Mouse (Mus musculus): ENCODE measurements at regions not wholly inside any gene's neighbourhood (a gene's known extent, or its start where the extent isn't known, plus 50 kb on each side); places are given as distances from the start of the nearest gene placed in this dataset.
"Not testable (repeated sequence)": the region's sequence is repeated elsewhere in the genome, so short reads cannot be mapped to it uniquely, and the experiment has no call there.

- no peak for DNase-seq (ENCODE audit: low spot score)
Observed at GRCm38 (mm10) chr2:128265014-128265990, 139.5 kb downstream of the Bcl2l11 start.

- DNase-seq (ENCODE audit: low spot score): peak; percentile 36
Observed at GRCm38 (mm10) chr2:128270377-128271129, 144.7 kb downstream of the Bcl2l11 start.

GRCm38 (mm10) chr2:128272789-128273188, 147.0 kb downstream of the Bcl2l11 start:
- DNase-seq (ENCODE audit: low spot score): no peak

GRCm38 (mm10) chr2:128273292-128273691, 147.5 kb downstream of the Bcl2l11 start:
- no peak for DNase-seq (ENCODE audit: low spot score)

- no peak for DNase-seq (ENCODE audit: low spot score)
Observed at GRCm38 (mm10) chr2:128276337-128276736, 150.5 kb downstream of the Bcl2l11 start.

GRCm38 (mm10) chr2:128277387-128278123, 151.7 kb downstream of the Bcl2l11 start:
- DNase-seq (ENCODE audit: low spot score): no peak

- DNase-seq (ENCODE audit: low spot score): no peak
Observed at GRCm38 (mm10) chr2:128278124-128278432, 152.2 kb downstream of the Bcl2l11 start.

GRCm38 (mm10) chr2:128278608-128279081, 152.8 kb downstream of the Bcl2l11 start:
- DNase-seq (ENCODE audit: low spot score): no peak

- no peak for DNase-seq (ENCODE audit: low spot score)
Observed at GRCm38 (mm10) chr2:128279127-128279710, 153.4 kb downstream of the Bcl2l11 start.

GRCm38 (mm10) chr2:128282591-128282990, 156.8 kb downstream of the Bcl2l11 start:
- no peak for DNase-seq (ENCODE audit: low spot score)

- no peak for DNase-seq (ENCODE audit: low spot score)
Observed at GRCm38 (mm10) chr2:128284822-128285421, 159.1 kb downstream of the Bcl2l11 start.

- no peak for DNase-seq (ENCODE audit: low spot score)
Observed at GRCm38 (mm10) chr2:128285457-128285856, 159.6 kb downstream of the Bcl2l11 start.

- DNase-seq (ENCODE audit: low spot score): no peak
Observed at GRCm38 (mm10) chr2:128288138-128288551, 162.3 kb downstream of the Bcl2l11 start.

GRCm38 (mm10) chr2:128290609-128291008, 164.8 kb downstream of the Bcl2l11 start:
- no peak for DNase-seq (ENCODE audit: low spot score)

GRCm38 (mm10) chr2:128294610-128295009, 168.8 kb downstream of the Bcl2l11 start:
- DNase-seq (ENCODE audit: low spot score): no peak

- no peak for DNase-seq (ENCODE audit: low spot score)
Observed at GRCm38 (mm10) chr2:128295018-128295424, 169.2 kb downstream of the Bcl2l11 start.

GRCm38 (mm10) chr2:128295726-128296234, 169.9 kb downstream of the Bcl2l11 start:
- no peak for DNase-seq (ENCODE audit: low spot score)

GRCm38 (mm10) chr2:128296423-128296822, 170.6 kb downstream of the Bcl2l11 start:
- DNase-seq (ENCODE audit: low spot score): not testable (repeated sequence)

- DNase-seq (ENCODE audit: low spot score): peak; percentile 53
Observed at GRCm38 (mm10) chr2:128296897-128297296, 171.1 kb downstream of the Bcl2l11 start.

GRCm38 (mm10) chr2:128297821-128298220, 172.0 kb downstream of the Bcl2l11 start:
- DNase-seq (ENCODE audit: low spot score): peak; percentile 25

- no peak for DNase-seq (ENCODE audit: low spot score)
Observed at GRCm38 (mm10) chr2:128298996-128299395, 173.2 kb downstream of the Bcl2l11 start.
